Mouse (Mus musculus) midbrain, embryonic 11.5 days (tissue): Measurements from ENCODE around the gene Slc12a3. TPM values are rescaled to one million over a fixed set of nuclear protein-coding genes. Genes with fewer than 3 reads are reported as not detected.
A peak's percentile ranks its signal among the peaks of the same experiment; 100 is the strongest.

Experiments
- microRNA counts: library from miRNA; unstranded; fragments of <30 nt; microRNA quantifications from one replicate; lab custom pipeline; 2015
- microRNA-seq: library from miRNA; unstranded; fragments of <30 nt; microRNA quantifications from one replicate; pipeline ENCODE4, GENCODE M21; 2017
- polyA plus RNA-seq: library from polyadenylated mRNA; unstranded; fragments of >200 nt; fragmentation: Nextera tagmentation; extraction: Ambion mirVana; gene quantifications from 2 replicates; pipeline ENCODE4 v1.2.1, GENCODE M21; 2014

The Slc12a3 gene
- polyA plus RNA-seq, 1 experiment from 2014 or later: not detected

MicroRNAs encoded within 50 kb of the gene (microRNA counts, 519-probe panel; counts per million panel counts)
- microRNA mmu-miR-138 (lab: Ali Mortazavi, UCI): 4,758 counts per million, percentile 46 among the panel's probes with 10 or more counts

Small RNA genes within 50 kb of the gene (microRNA-seq; reads per million reads assigned to microRNA genes)
- 121 reads per million, percentile 55 among the genes with 10 or more reads in this experiment for gene Mir138-2

Other genes with a start within 250 kb of the Slc12a3 start
- 21.3 and 26.6 TPM in 2 replicates for gene Bbs2, start 230.3 kb upstream of the Slc12a3 start, polyA plus RNA-seq
- gene Mt4, start 192.0 kb upstream of the Slc12a3 start, polyA plus RNA-seq: not detected in 2 replicates
- gene Mt3, start 176.6 kb upstream of the Slc12a3 start, polyA plus RNA-seq: 8.5 and 12.0 TPM in 2 replicates
- gene Mt2, start 156.5 kb upstream of the Slc12a3 start, polyA plus RNA-seq: 22.9 and 29.8 TPM in 2 replicates
- gene Mt1, start 150.1 kb upstream of the Slc12a3 start, polyA plus RNA-seq: 87.0 and 94.1 TPM in 2 replicates
- 118 and 121 TPM in 2 replicates for gene Nup93, start 114.6 kb upstream of the Slc12a3 start, polyA plus RNA-seq
- gene Herpud1, start 57.2 kb downstream of the Slc12a3 start, polyA plus RNA-seq: 56.8 and 60.4 TPM in 2 replicates
- 0.23 TPM in 1 of 2 replicates, not detected in the other for gene Nlrc5, start 105.2 kb downstream of the Slc12a3 start, polyA plus RNA-seq
- 11.1 and 12.4 TPM in 2 replicates for gene Cpne2, start 203.8 kb downstream of the Slc12a3 start, polyA plus RNA-seq